Mouse (Mus musculus): Measurements from ENCODE around the gene Htra2. TPM values are rescaled to one million over a fixed set of nuclear protein-coding genes. Genes with fewer than 3 reads are reported as not detected.

Htra2 gene
- polyA plus RNA-seq, 1 experiment, result 30.9 TPM

GRCm38 (mm10) chr6:83054074-83054851, 810 bp downstream of the Htra2 start, which contains the start of gene Aup1:
Gene Aup1 (plus strand): TSS chr6:83054521.
- Histone ChIP-seq H3K27ac (ENCODE audit: control insufficient read depth, insufficient read depth, low read depth, low read length) (peak within 1 kb of the TSS; percentile 86), H3K27me3 (ENCODE audit: control insufficient read depth, insufficient read depth, low read length) (no peaks in the 10 kb centered on the region), H3K4me1 (ENCODE audit: control insufficient read depth, insufficient read depth, low read length) (peaks cover 12% of the 10 kb centered on the region), H3K36me3 (ENCODE audit: control insufficient read depth, insufficient read depth, low read length) (no peaks in the 10 kb centered on the region), H3K4me3 (ENCODE audit: control insufficient read depth, low read depth, low read length) (peak within 1 kb of the TSS; percentile 87)
- TF ChIP-seq POLR2A (IDR thresholded peaks at IDR 0.05; ENCODE audit: control insufficient read depth, low read depth, low read length) (peak; percentile 69), CTCF (IDR thresholded peaks at IDR 0.05; ENCODE audit: control insufficient read depth, insufficient read depth, insufficient replicate concordance, low read depth, low read length) (no peak)

GRCm38 (mm10) chr6:83053136-83053960, 1.7 kb downstream of the Htra2 start:
- peak overlapping the region; percentile 86 for H3K27ac ChIP-seq (ENCODE audit: control insufficient read depth, insufficient read depth, low read depth, low read length)
- no peaks in the 10 kb centered on the region for H3K36me3 ChIP-seq (ENCODE audit: control insufficient read depth, insufficient read depth, low read length)

GRCm38 (mm10) chr6:83049367-83049766, 5.7 kb downstream of the Htra2 start:
- Histone ChIP-seq H3K4me1 (ENCODE audit: control insufficient read depth, insufficient read depth, low read length) (peaks cover 10% of the 10 kb centered on the region), H3K27ac (ENCODE audit: control insufficient read depth, insufficient read depth, low read depth, low read length) (no peak overlapping the region), H3K27me3 (ENCODE audit: control insufficient read depth, insufficient read depth, low read length) (no peaks in the 10 kb centered on the region), H3K36me3 (ENCODE audit: control insufficient read depth, insufficient read depth, low read length) (no peaks in the 10 kb centered on the region), H3K4me3 (ENCODE audit: control insufficient read depth, low read depth, low read length) (no peak overlapping the region)
- TF ChIP-seq CTCF (IDR thresholded peaks at IDR 0.05; ENCODE audit: control insufficient read depth, insufficient read depth, insufficient replicate concordance, low read depth, low read length) (no peak), POLR2A (IDR thresholded peaks at IDR 0.05; ENCODE audit: control insufficient read depth, low read depth, low read length) (no peak)

More at GRCm38 (mm10) chr6:83053136-83053960, 1.7 kb downstream of the Htra2 start:
- H3K4me1 ChIP-seq (ENCODE audit: control insufficient read depth, insufficient read depth, low read length), result peaks cover 12% of the 10 kb centered on the region
- TF ChIP-seq CTCF (IDR thresholded peaks at IDR 0.05; ENCODE audit: control insufficient read depth, insufficient read depth, insufficient replicate concordance, low read depth, low read length) (no peak), POLR2A (IDR thresholded peaks at IDR 0.05; ENCODE audit: control insufficient read depth, low read depth, low read length) (0 out of 2 replicates have a peak, but pooled peaks have one; percentile 15)
- H3K27me3 ChIP-seq (ENCODE audit: control insufficient read depth, insufficient read depth, low read length), result no peaks in the 10 kb centered on the region
- peak overlapping the region; percentile 87 for H3K4me3 ChIP-seq (ENCODE audit: control insufficient read depth, low read depth, low read length)

GRCm38 (mm10) chr6:83044742-83045141, 10.3 kb downstream of the Htra2 start:
- no peak overlapping the region for H3K4me3 ChIP-seq (ENCODE audit: control insufficient read depth, low read depth, low read length)
- H3K27ac ChIP-seq (ENCODE audit: control insufficient read depth, insufficient read depth, low read depth, low read length), result no peak overlapping the region
- no peaks in the 10 kb centered on the region for H3K36me3 ChIP-seq (ENCODE audit: control insufficient read depth, insufficient read depth, low read length)
- TF ChIP-seq POLR2A (IDR thresholded peaks at IDR 0.05; ENCODE audit: control insufficient read depth, low read depth, low read length) (no peak), CTCF (IDR thresholded peaks at IDR 0.05; ENCODE audit: control insufficient read depth, insufficient read depth, insufficient replicate concordance, low read depth, low read length) (no peak)
- peaks cover 3% of the 10 kb centered on the region for H3K4me1 ChIP-seq (ENCODE audit: control insufficient read depth, insufficient read depth, low read length)
- no peaks in the 10 kb centered on the region for H3K27me3 ChIP-seq (ENCODE audit: control insufficient read depth, insufficient read depth, low read length)

- H3K4me1 ChIP-seq (ENCODE audit: control insufficient read depth, insufficient read depth, low read length), result peaks cover 3% of the 10 kb centered on the region
- no peaks in the 10 kb centered on the region for H3K27me3 ChIP-seq (ENCODE audit: control insufficient read depth, insufficient read depth, low read length)
- no peaks in the 10 kb centered on the region for H3K36me3 ChIP-seq (ENCODE audit: control insufficient read depth, insufficient read depth, low read length)
- TF ChIP-seq CTCF (IDR thresholded peaks at IDR 0.05; ENCODE audit: control insufficient read depth, insufficient read depth, insufficient replicate concordance, low read depth, low read length) (no peak), POLR2A (IDR thresholded peaks at IDR 0.05; ENCODE audit: control insufficient read depth, low read depth, low read length) (no peak)
- no peak overlapping the region; the same call in 1 of the 2 replicates for H3K27ac ChIP-seq (ENCODE audit: control insufficient read depth, insufficient read depth, low read depth, low read length)
- no peak overlapping the region for H3K4me3 ChIP-seq (ENCODE audit: control insufficient read depth, low read depth, low read length)
Observed at GRCm38 (mm10) chr6:83043993-83044392, 11.1 kb downstream of the Htra2 start.

GRCm38 (mm10) chr6:83043561-83043960, 11.5 kb downstream of the Htra2 start:
- TF ChIP-seq CTCF (IDR thresholded peaks at IDR 0.05; ENCODE audit: control insufficient read depth, insufficient read depth, insufficient replicate concordance, low read depth, low read length) (no peak), POLR2A (IDR thresholded peaks at IDR 0.05; ENCODE audit: control insufficient read depth, low read depth, low read length) (no peak)
- H3K27me3 ChIP-seq (ENCODE audit: control insufficient read depth, insufficient read depth, low read length), result no peaks in the 10 kb centered on the region
- no peak overlapping the region for H3K4me3 ChIP-seq (ENCODE audit: control insufficient read depth, low read depth, low read length)
- H3K27ac ChIP-seq (ENCODE audit: control insufficient read depth, insufficient read depth, low read depth, low read length), result peak overlapping the region; percentile 26; the same call in 1 of the 2 replicates
- H3K4me1 ChIP-seq (ENCODE audit: control insufficient read depth, insufficient read depth, low read length), result peaks cover 6% of the 10 kb centered on the region
- no peaks in the 10 kb centered on the region for H3K36me3 ChIP-seq (ENCODE audit: control insufficient read depth, insufficient read depth, low read length)

- Histone ChIP-seq H3K27ac (ENCODE audit: control insufficient read depth, insufficient read depth, low read depth, low read length) (no peak overlapping the region), H3K27me3 (ENCODE audit: control insufficient read depth, insufficient read depth, low read length) (no peaks in the 10 kb centered on the region), H3K4me1 (ENCODE audit: control insufficient read depth, insufficient read depth, low read length) (peaks cover 12% of the 10 kb centered on the region), H3K36me3 (ENCODE audit: control insufficient read depth, insufficient read depth, low read length) (no peaks in the 10 kb centered on the region), H3K4me3 (ENCODE audit: control insufficient read depth, low read depth, low read length) (no peak overlapping the region)
- TF ChIP-seq CTCF (IDR thresholded peaks at IDR 0.05; ENCODE audit: control insufficient read depth, insufficient read depth, insufficient replicate concordance, low read depth, low read length) (no peak), POLR2A (IDR thresholded peaks at IDR 0.05; ENCODE audit: control insufficient read depth, low read depth, low read length) (no peak)
Observed at GRCm38 (mm10) chr6:83040601-83041000, 14.5 kb downstream of the Htra2 start.
